Mouse (Mus musculus) testis, adult 2 months (tissue): Measurements from ENCODE around the gene Cgas. TPM values are rescaled to one million over a fixed set of nuclear protein-coding genes. Genes with fewer than 3 reads are reported as not detected.
"Not testable (repeated sequence)": the region's sequence is repeated elsewhere in the genome, so short reads cannot be mapped to it uniquely, and the experiment has no call there.

Source experiments
- H3K27ac ChIP-seq: fragments of 200-500 bp; 2 replicates; pipeline ENCODE4 v1.5.1; 2012; ENCODE audit warnings: low read depth, low read length; ENCODE audit not compliant: control insufficient read depth, insufficient read depth
- H3K27me3 ChIP-seq: fragments of 200-500 bp; 2 replicates; pipeline ENCODE4 v1.6.1; 2012; ENCODE audit warnings: mild to moderate bottlenecking, low read length, moderate library complexity; ENCODE audit not compliant: control insufficient read depth, insufficient read depth
- H3K36me3 ChIP-seq: fragments of 200-500 bp; 2 replicates; pipeline ENCODE4 v1.6.1; 2012; ENCODE audit warnings: mild to moderate bottlenecking, low read length; ENCODE audit not compliant: control insufficient read depth, insufficient read depth
- H3K4me1 ChIP-seq: fragments of 200-500 bp; 2 replicates; pipeline ENCODE4 v1.6.1; 2012; ENCODE audit warnings: low read length; ENCODE audit not compliant: control insufficient read depth, insufficient read depth
- H3K4me3 ChIP-seq: fragments of 200-500 bp; 2 replicates; pipeline ENCODE4 v1.5.1; 2012; ENCODE audit warnings: low read depth, mild to moderate bottlenecking, low read length, moderate library complexity, mixed read lengths; ENCODE audit not compliant: control insufficient read depth
- CTCF ChIP-seq: fragments of 200-500 bp; IDR thresholded peaks from 2 replicates; pipeline ENCODE4 v1.5.1; 2012; ENCODE audit warnings: low read depth, mild to moderate bottlenecking, inconsistent platforms, low read length, moderate library complexity; ENCODE audit not compliant: control insufficient read depth, insufficient read depth, insufficient replicate concordance
- POLR2A ChIP-seq: fragments of 200-500 bp; IDR thresholded peaks from 2 replicates; pipeline ENCODE4 v1.6.1; 2012; ENCODE audit warnings: low read depth, mild to moderate bottlenecking, inconsistent platforms, low read length, moderate library complexity; ENCODE audit not compliant: control insufficient read depth
- polyA plus RNA-seq: library from polyadenylated mRNA; depleted of rRNA; stranded (reverse); fragments of >200 nt; gene quantifications from 2 replicates; pipeline ENCODE4 v1.2.3, GENCODE M21; 2012; rRNA removed

Cgas gene
- 0.09 and 0.10 TPM in 2 replicates for polyA plus RNA-seq

- Histone ChIP-seq H3K4me3 (peak within 1 kb of the TSS; percentile 47), H3K27me3 (no peaks in the 10 kb centered on the region), H3K4me1 (peaks cover 10% of the 10 kb centered on the region), H3K27ac (no peak within 1 kb of the TSS), H3K36me3 (no peaks in the 10 kb centered on the region)
- TF ChIP-seq CTCF (no peak), POLR2A (no peak)
These were observed at the start of gene Cgas for GRCm38 (mm10) chr9:78442579-78443392. Cgas (minus strand) TSS chr9:78443237.

GRCm38 (mm10) chr9:78492254-78492653 is 49.2 kb upstream of the Cgas start:
- H3K27me3 ChIP-seq = no peaks in the 10 kb centered on the region
- TF ChIP-seq POLR2A (no peak), CTCF (no peak)
- no peak overlapping the region for H3K27ac ChIP-seq
- H3K4me1 ChIP-seq = no peaks in the 10 kb centered on the region
- no peaks in the 10 kb centered on the region for H3K36me3 ChIP-seq
- H3K4me3 ChIP-seq = no peak overlapping the region

- no peaks in the 10 kb centered on the region for H3K36me3 ChIP-seq
- TF ChIP-seq POLR2A (no peak), CTCF (no peak)
- H3K4me3 ChIP-seq = no peak overlapping the region
- no peaks in the 10 kb centered on the region for H3K27me3 ChIP-seq
- no peak overlapping the region for H3K27ac ChIP-seq
- no peaks in the 10 kb centered on the region for H3K4me1 ChIP-seq
These were observed 48.1 kb upstream of the Cgas start for GRCm38 (mm10) chr9:78491169-78491568.

GRCm38 (mm10) chr9:78488890-78489420 is 45.9 kb upstream of the Cgas start, which contains the start of gene Eef1a1:
Eef1a1 (minus strand) TSS chr9:78489151.
- H3K4me1 ChIP-seq = no peaks in the 10 kb centered on the region
- no peaks in the 10 kb centered on the region for H3K27me3 ChIP-seq
- H3K27ac ChIP-seq = no peak within 1 kb of the TSS
- no peak for TF ChIP-seq POLR2A
- no peak for TF ChIP-seq CTCF
- H3K36me3 ChIP-seq = no peaks in the 10 kb centered on the region
- peak within 1 kb of the TSS; percentile 56 for H3K4me3 ChIP-seq

- H3K27me3 ChIP-seq, H3K4me1 ChIP-seq, H3K27ac ChIP-seq, H3K4me3 ChIP-seq, H3K36me3 ChIP-seq: not testable (repeated sequence)
These were observed 45.0 kb upstream of the Cgas start for GRCm38 (mm10) chr9:78488021-78488420.

GRCm38 (mm10) chr9:78484660-78485059 is 41.6 kb upstream of the Cgas start:
- no peak overlapping the region for H3K4me3 ChIP-seq
- peaks cover 7% of the 10 kb centered on the region for H3K4me1 ChIP-seq
- H3K27me3 ChIP-seq = no peaks in the 10 kb centered on the region
- H3K36me3 ChIP-seq = no peaks in the 10 kb centered on the region
- no peak for TF ChIP-seq POLR2A
- TF ChIP-seq CTCF = no peak
- H3K27ac ChIP-seq = no peak overlapping the region

- H3K36me3 ChIP-seq = no peaks in the 10 kb centered on the region
- H3K27me3 ChIP-seq = no peaks in the 10 kb centered on the region
- H3K27ac ChIP-seq = peak overlapping the region; percentile 69; the same call in 1 of the 2 replicates
- H3K4me3 ChIP-seq = peak overlapping the region; percentile 97
- no peak for TF ChIP-seq CTCF
- TF ChIP-seq POLR2A = no peak
- H3K4me1 ChIP-seq = peaks cover 7% of the 10 kb centered on the region
These were observed 39.3 kb upstream of the Cgas start for GRCm38 (mm10) chr9:78482386-78482785.
